Mouse (Mus musculus): ENCODE results near the gene Aqp9.

Aqp9 gene

GRCm38 (mm10) chr9:71064291-71064840, 104.1 kb downstream of the Aqp9 start:
- DNase-seq: no peak

DNA sequence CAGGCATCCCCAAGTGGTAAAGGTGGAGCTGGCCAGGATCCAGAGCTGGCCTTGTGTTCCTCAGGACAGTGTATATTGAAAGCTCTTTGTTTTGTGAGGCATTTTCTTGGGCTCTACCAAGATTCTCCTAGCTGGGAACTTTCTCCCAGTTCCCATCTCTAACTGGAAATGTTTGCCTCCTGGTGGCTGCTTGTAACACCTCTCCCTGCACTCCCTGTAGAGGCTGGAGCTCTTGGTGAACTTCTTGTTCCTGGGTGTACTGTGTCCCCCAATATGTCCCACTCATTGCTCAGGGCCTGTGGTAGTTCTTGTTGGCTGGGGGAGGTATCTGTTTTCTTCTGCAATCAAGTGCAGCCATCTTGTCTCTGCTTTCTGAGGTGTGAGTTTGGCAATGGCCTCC, 104.9 kb downstream of the Aqp9 start:
- no peak for DNase-seq

GRCm38 (mm10) chr9:71062976-71063375, 105.5 kb downstream of the Aqp9 start:
- no peak for DNase-seq

DNA sequence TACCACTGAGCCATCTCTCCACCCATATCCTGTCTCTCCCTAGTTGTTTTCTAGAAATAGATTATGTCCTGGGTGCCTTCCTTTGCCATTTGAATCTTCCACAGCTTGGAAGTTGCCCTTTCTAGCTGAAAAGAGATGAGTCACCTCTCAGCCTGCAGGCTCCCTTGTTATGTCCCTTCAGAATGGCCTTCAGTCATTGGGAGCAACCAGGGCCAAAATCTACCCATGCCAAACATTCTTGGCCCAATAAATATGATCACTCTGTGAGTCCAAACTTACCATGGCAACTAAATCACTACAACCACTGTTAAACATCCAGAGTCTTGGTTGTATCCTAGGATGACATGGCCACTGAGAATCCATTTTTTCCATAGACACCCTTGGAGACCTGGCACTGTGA, 106.2 kb downstream of the Aqp9 start:
- no peak for DNase-seq
